Mouse (Mus musculus) hindbrain, embryonic 12.5 days (tissue): Measurements from ENCODE around the gene Fzd2. TPM values are rescaled to one million over a fixed set of nuclear protein-coding genes. Genes with fewer than 3 reads are reported as not detected.
A peak's percentile ranks its signal among the peaks of the same experiment; 100 is the strongest.

ENCODE experiments used
- ATAC-seq: fragments of 200-750 bp; cut with Nextera tagmentation; 2 replicates; pipeline ENCODE4 v1.8.0; 2017; ENCODE audit warnings: moderate TSS enrichment; ENCODE audit not compliant: low FRiP score
- H3K27ac ChIP-seq: fragments of 300-500 bp; sonication (generic); 2 replicates; pipeline ENCODE4 v1.5.1; 2016; ENCODE audit warnings: mild to moderate bottlenecking
- H3K27me3 ChIP-seq: fragments of 300-500 bp; sonication (generic); 2 replicates; pipeline ENCODE4 v1.6.1; 2016; ENCODE audit warnings: mild to moderate bottlenecking
- H3K36me3 ChIP-seq: fragments of 300-500 bp; sonication (generic); 2 replicates; pipeline ENCODE4 v1.6.1; 2016; ENCODE audit warnings: mild to moderate bottlenecking
- H3K4me1 ChIP-seq: fragments of 300-500 bp; sonication (generic); 2 replicates; pipeline ENCODE4 v1.6.1; 2016
- H3K4me2 ChIP-seq: fragments of 300-500 bp; sonication (generic); replicated peaks from 2 replicates; pipeline ENCODE4 v1.6.1; 2016; ENCODE audit warnings: mild to moderate bottlenecking
- H3K4me3 ChIP-seq: fragments of 300-500 bp; sonication (generic); 2 replicates; pipeline ENCODE4 v1.5.1; 2016; ENCODE audit warnings: mild to moderate bottlenecking
- H3K9ac ChIP-seq: fragments of 300-500 bp; sonication (generic); 2 replicates; pipeline ENCODE4 v1.6.1; 2016; ENCODE audit warnings: mild to moderate bottlenecking, moderate library complexity
- H3K9me3 ChIP-seq: fragments of 300-500 bp; sonication (generic); replicated peaks from 2 replicates; pipeline ENCODE4 v1.6.1; 2016; ENCODE audit warnings: mild to moderate bottlenecking
- WGBS: fragments of 180-500 bp; shearing (Covaris S2); methylation state at CpG from one replicate; pipeline ENCODE4 v1.1.7; 2016; 5-methylcytosine and 5-hydroxymethylcytosine counted together
- polyA plus RNA-seq: library from polyadenylated mRNA; unstranded; fragments of >200 nt; fragmentation: Nextera tagmentation; extraction: Ambion mirVana; gene quantifications from 2 replicates; pipeline ENCODE4 v1.2.1, GENCODE M21; 2016

The Fzd2 gene
- polyA plus RNA-seq, 1 experiment from 2014 or later = 39.9 TPM

DNA sequence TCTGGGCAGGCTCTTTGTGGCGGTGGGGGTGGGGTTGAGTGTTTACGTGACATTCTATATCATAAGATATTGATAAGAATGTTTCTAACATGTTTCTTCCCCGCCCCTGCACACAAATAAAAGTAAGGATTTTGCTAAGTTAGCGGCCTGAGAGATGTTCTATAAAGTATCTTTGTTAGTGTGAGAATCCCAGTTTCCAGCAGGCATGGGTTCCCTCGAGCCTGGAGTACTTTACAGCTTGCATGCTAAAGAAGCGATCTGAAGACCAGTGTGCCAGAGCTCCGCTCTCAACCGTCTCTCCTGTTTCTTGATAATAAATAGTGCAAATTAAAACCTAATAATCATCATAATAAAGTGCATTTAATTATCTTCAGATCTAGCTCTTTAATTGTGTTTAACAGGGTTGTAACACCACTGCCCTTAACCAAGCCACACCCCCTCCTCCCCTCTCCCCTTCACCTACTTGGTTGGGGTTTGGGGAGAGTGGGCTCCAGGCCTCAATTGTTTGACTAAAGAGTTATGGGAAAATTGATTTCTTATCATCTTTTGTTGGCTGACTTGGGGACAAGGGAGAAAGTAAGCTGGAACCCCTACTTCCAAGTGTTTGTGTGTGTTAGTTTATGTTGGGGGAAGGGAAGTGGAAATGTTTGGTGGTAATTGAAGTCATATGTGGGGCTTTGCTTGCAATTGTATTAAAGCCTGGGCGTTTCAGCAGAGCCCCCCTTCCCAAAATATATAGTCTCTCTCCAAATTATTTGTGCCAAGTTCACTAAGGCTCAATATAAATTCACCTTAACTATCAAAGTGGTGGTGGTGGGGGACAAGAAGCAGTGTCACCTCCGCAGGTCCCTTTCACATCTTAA lies 3.7 kb downstream of the Fzd2 start:
- peak overlapping the region; percentile 73 for H3K4me3 ChIP-seq
- peak overlapping the region; percentile 60; the same call in 1 of the 2 replicates for H3K27ac ChIP-seq
- H3K4me2 ChIP-seq = peak overlapping the region; percentile 79
- H3K9me3 ChIP-seq = no peaks in the 10 kb centered on the region
- WGBS = 5% methylated on average over 10 of the region's 10 CpGs
- H3K9ac ChIP-seq = peak overlapping the region; percentile 94
- H3K4me1 ChIP-seq = peaks cover 52% of the 10 kb centered on the region
- H3K27me3 ChIP-seq = peaks cover 10% of the 10 kb centered on the region
- no peak for ATAC-seq
- no peaks in the 10 kb centered on the region for H3K36me3 ChIP-seq

DNA sequence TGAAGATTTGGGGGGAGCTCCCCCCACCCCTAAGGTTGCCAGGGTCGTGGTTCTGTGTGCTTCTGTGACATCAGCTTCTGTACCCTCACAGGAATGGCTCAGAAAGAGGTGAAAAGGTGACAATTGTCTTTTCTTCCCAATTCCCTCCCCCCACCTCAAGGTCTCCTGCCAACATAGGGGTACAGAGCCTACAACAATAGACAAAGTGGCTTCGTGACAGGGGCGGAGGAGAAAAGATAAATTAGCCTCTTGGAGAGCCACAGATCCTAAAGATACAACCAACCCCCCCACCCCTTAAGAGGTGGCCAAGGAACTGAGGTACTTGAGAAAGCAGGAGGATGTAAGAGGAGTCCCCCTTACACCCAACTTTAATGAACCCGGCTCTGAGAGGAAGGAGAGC lies 4.5 kb downstream of the Fzd2 start:
- Histone ChIP-seq H3K4me3 (peak overlapping the region; percentile 73), H3K36me3 (no peaks in the 10 kb centered on the region), H3K27me3 (peaks cover 10% of the 10 kb centered on the region), H3K4me2 (peak overlapping the region; percentile 79), H3K9me3 (no peaks in the 10 kb centered on the region), H3K9ac (peak overlapping the region; percentile 94; the same call in 1 of the 2 replicates), H3K4me1 (peaks cover 50% of the 10 kb centered on the region), H3K27ac (peak overlapping the region; percentile 41; the same call in 1 of the 2 replicates)
- ATAC-seq = no peak
- WGBS = 23% methylated on average over 4 of the region's 4 CpGs

DNA sequence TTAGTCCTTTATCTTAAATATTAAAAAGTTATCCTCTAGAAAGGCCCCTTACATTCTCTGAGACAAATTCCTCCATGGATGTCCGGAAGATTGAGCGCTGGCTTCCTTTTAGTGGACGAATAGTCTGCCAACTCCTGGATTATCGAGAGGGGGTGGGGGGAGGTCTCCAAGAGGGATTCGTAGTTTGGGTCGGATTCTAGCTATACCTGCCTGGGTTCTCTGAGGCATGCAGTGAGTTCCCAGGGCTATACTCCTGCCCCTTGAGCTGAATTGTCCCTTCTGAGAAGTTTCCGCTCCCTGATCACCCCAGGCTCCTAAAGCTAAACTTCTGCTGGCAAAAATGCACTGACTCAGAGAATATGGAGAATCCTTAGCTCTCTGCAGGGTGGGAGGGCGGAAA lies 5.3 kb downstream of the Fzd2 start:
- H3K4me2 ChIP-seq = peak overlapping the region; percentile 79
- H3K9ac ChIP-seq = no peak overlapping the region
- 41% methylated on average over 8 of the region's 8 CpGs for WGBS
- H3K27me3 ChIP-seq = peaks cover 10% of the 10 kb centered on the region
- H3K9me3 ChIP-seq = no peaks in the 10 kb centered on the region
- H3K27ac ChIP-seq = peak overlapping the region; percentile 55; the same call in 1 of the 2 replicates
- peaks cover 50% of the 10 kb centered on the region for H3K4me1 ChIP-seq
- ATAC-seq = no peak
- H3K4me3 ChIP-seq = no peak overlapping the region
- H3K36me3 ChIP-seq = no peaks in the 10 kb centered on the region

DNA sequence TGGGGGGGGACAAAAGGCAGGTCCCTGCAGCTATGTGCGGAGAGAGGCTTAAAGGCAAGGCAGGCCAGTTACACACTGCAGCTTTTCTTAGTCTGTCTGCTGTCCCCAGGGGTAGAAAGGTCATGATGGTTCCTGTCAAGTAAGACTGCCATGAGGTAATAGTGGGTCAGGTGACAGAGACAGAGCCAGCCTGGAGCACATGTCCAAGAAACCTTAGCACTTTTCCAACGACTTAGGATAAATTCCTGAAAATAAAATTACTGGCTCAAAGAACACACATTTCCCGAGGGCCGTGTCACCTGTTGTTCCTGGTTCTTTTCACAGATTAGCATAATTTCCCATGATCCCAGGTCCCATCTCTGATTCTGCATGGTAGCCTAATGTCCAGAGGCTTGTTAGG lies 6.1 kb downstream of the Fzd2 start:
- Histone ChIP-seq H3K4me1 (peaks cover 45% of the 10 kb centered on the region), H3K9ac (no peak overlapping the region), H3K4me2 (no peak overlapping the region; the same call in 1 of the 2 replicates), H3K4me3 (no peak overlapping the region), H3K27me3 (peaks cover 8% of the 10 kb centered on the region), H3K27ac (0 out of 2 replicates have a peak overlapping the region, but pooled peaks have one; percentile 55), H3K36me3 (no peaks in the 10 kb centered on the region), H3K9me3 (no peaks in the 10 kb centered on the region)
- no peak for ATAC-seq
- WGBS = 27% methylated on average over 4 of the region's 4 CpGs

DNA sequence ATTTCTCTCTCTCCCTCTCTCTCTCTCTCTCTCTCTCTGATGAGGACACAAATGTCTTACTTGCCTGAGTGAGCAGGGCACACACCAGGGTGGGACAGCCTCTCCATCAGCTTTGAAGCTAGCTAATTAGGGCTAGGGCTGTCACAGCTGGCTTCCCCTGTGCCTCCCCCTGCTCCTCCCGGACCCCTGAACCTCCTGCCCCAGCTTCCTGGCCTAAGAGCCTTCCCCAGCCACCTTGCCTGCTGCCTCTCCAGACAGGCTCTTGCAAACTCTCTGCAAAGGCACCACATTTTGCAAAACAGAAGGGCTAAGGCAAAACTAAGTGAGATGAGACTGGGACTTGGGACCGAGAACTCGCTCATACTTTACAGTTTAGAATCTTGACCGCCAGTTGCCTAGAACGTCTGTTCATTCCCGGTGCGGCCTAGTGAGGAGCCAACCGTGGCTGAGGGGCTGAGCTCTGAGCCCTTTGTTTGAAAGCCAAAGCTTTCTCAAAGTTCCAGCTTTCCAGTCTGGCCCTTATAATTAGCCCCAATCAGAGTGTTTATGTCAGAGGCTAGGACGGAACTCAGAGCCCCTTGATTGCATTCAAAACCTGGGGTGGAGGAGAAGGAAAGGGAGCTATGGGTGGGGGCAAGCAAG lies 6.6 kb downstream of the Fzd2 start:
- Histone ChIP-seq H3K27ac (peak overlapping the region; percentile 58; the same call in 1 of the 2 replicates), H3K9me3 (no peaks in the 10 kb centered on the region), H3K4me3 (no peak overlapping the region), H3K27me3 (peaks cover 6% of the 10 kb centered on the region; the same call in 1 of the 2 replicates), H3K9ac (no peak overlapping the region), H3K4me2 (no peak overlapping the region), H3K36me3 (no peaks in the 10 kb centered on the region), H3K4me1 (peaks cover 40% of the 10 kb centered on the region)
- 10% methylated on average over 9 of the region's 9 CpGs for WGBS
- ATAC-seq = no peak

DNA sequence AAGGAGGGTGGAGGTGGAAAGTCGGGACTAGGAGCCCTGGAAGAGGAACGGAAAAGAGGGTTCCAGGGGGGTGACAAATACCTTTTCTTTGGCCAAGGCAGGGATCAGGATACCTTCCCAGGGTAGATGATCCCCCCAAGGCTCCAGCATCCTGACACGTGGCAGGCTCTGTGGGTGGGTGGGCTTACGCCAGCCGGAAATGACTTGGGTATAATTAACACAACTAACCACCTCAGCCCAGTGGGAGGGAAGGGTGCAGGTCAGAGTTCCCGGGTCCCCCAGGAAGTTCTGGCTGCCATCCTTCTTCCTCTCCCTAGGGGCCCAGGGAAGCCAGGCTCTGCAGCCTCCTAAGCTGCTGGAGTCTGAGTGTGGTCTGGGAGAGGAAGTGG lies 7.1 kb downstream of the Fzd2 start:
- Histone ChIP-seq H3K4me1 (peaks cover 38% of the 10 kb centered on the region), H3K27ac (no peak overlapping the region), H3K27me3 (peaks cover 6% of the 10 kb centered on the region; the same call in 1 of the 2 replicates), H3K9me3 (no peaks in the 10 kb centered on the region), H3K36me3 (no peaks in the 10 kb centered on the region), H3K4me2 (no peak overlapping the region), H3K9ac (no peak overlapping the region), H3K4me3 (no peak overlapping the region)
- WGBS = 15% methylated on average over 6 of the region's 6 CpGs
- ATAC-seq = no peak

DNA sequence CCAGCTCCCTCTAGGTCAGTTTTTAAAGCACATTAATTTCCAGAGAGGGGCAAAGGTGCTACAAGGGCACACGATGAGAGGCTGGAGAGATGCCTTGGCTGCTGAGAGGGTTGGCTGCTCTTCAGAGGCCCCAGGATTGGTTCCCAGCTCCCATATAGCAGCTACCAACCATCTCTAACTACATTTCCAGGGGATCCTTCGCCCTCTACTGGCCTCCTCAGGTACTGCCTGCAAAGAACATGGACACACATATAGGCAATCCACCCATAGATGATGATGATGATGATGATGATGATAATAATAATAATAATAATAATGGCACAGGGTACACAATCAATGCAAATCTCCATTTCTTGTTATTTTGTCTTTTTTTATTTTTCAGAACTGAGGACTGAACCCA lies 15.3 kb downstream of the Fzd2 start:
- Histone ChIP-seq H3K36me3 (no peaks in the 10 kb centered on the region), H3K9me3 (0 out of 2 replicates have a peak, but pooled peaks cover 4% of the 10 kb centered on the region), H3K4me3 (no peak overlapping the region), H3K4me1 (peaks cover 12% of the 10 kb centered on the region), H3K27ac (no peak overlapping the region), H3K9ac (no peak overlapping the region), H3K27me3 (peaks cover 4% of the 10 kb centered on the region; the same call in 1 of the 2 replicates), H3K4me2 (no peak overlapping the region)
- 72% methylated on average over 2 of the region's 2 CpGs for WGBS
- no peak for ATAC-seq

DNA sequence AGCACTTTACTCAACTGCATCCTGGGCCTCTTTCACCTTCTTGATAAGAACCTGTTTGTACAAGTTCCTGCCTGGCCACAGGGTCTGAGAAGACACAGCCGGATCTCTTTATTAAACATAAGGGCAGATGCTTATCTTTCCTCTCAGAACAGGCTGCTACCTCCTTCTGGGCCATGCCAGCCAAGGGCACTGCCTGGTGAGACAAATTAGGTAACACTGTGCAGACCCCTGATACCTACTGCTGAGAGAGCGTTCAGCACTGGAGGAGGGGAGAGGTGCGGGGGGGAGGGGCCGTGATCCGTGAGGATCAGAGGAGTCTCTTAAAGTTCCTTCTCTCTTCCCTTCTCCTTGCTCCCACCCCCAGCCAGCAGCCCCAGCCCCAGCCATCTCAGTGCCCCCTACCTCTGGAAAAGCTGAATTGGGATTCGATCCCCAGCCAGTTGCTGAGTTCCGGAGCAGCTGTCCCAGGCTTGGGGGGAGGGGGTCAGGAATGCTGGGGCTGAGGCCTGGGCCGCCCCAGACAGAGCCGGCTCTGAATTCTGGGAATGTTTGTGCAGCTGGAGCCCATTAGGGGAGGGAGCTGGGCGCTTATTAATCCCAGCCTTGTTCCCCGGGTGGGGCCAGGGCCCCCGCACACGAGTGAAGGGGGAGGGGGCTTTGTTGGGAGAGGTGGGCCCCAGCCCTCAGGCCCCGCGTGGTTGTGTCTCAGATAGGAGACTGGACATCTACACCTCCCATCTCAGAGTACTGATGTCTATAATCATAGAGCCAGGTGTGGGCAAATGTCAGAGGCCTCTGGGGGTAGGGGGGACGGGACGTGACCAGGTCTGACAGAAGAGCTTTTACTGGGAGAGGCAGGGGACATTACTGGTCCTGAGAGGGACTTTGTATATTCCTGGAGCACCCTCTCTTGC lies 19.9 kb downstream of the Fzd2 start:
- ATAC-seq = peak; percentile 83
- Histone ChIP-seq H3K9ac (peak overlapping the region; percentile 35; the same call in 1 of the 2 replicates), H3K4me2 (peak overlapping the region; percentile 27), H3K9me3 (0 out of 2 replicates have a peak, but pooled peaks cover 3% of the 10 kb centered on the region), H3K27ac (peak overlapping the region; percentile 83), H3K27me3 (peaks cover 7% of the 10 kb centered on the region; the same call in 1 of the 2 replicates), H3K36me3 (no peaks in the 10 kb centered on the region), H3K4me3 (no peak overlapping the region), H3K4me1 (peaks cover 26% of the 10 kb centered on the region)
- WGBS = 7% methylated on average over 17 of the region's 17 CpGs

DNA sequence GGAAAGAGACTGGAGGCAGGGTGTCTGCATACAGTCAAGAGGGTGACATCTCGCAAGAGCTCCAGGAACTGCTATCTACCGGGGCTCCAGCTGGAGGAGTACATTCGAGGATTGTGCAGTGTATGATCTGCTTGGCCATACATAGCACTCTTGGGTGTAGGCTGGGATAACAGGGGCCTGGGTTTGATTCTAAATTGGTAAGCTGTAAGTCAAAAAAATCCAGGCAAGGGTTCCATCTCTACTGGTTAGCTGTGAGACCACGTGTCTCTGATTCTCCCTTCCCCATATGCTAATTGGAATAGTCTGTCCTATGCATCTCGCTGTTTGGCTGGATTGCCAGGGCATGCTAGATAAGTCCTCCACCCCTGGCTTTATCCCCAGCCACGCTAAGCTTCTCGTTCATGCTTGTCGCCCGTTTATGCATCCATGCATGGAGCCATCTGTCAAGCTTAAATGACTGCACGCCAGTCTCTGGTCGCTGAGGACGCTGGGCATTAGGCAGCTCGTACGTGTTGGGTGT lies 20.8 kb downstream of the Fzd2 start:
- H3K4me3 ChIP-seq = no peak overlapping the region
- peak overlapping the region; percentile 31 for H3K4me2 ChIP-seq
- no peaks in the 10 kb centered on the region for H3K36me3 ChIP-seq
- 29% methylated on average over 14 of the region's 14 CpGs for WGBS
- H3K27me3 ChIP-seq = peaks cover 7% of the 10 kb centered on the region; the same call in 1 of the 2 replicates
- peak; percentile 36; the same call in 1 of the 2 replicates for ATAC-seq
- H3K9me3 ChIP-seq = no peaks in the 10 kb centered on the region
- H3K9ac ChIP-seq = no peak overlapping the region
- peaks cover 26% of the 10 kb centered on the region for H3K4me1 ChIP-seq
- H3K27ac ChIP-seq = peak overlapping the region; percentile 83

DNA sequence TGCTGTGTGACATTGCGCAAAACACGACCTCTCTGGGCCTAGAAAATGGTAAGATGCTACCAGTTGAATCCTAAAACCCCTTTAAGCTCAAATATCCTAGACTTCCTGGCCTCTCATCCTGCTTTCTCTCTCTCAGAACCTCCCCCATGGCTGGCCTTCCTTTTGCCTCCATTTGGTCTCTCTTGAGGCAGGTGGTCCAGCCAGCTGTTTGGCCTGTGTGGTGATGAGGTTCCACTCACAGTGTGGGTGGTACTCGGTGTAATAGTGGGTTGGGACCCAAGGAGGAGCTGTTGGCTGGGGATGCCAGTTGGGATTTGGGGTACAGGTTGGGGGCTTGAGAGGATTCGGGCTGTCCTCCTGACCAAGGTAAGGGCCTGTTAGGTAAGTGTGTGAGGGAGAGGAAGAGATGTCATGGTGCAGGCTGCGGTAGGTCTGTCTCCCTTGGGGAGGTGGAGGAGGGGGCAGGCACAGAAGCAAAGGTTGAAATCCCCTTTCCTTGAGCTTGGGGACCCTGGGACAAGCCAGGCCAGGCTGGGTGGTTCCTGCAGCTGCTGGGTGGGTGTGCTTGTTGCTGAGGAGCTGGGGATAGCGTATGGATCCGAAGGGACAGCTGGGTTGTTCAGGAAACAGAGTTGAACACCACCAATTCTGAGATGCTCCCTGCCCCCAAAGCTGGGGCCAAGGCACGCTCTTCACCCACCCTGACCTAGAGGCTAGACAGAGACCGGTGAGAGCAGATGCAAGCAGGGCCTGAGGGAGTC lies 23.2 kb downstream of the Fzd2 start:
- Histone ChIP-seq H3K4me2 (no peak overlapping the region), H3K4me1 (peaks cover 44% of the 10 kb centered on the region), H3K27me3 (peaks cover 7% of the 10 kb centered on the region; the same call in 1 of the 2 replicates), H3K27ac (no peak overlapping the region), H3K9ac (no peak overlapping the region), H3K4me3 (no peak overlapping the region), H3K9me3 (no peaks in the 10 kb centered on the region), H3K36me3 (no peaks in the 10 kb centered on the region)
- ATAC-seq = no peak
- WGBS = 82% methylated on average over 9 of the region's 9 CpGs

DNA sequence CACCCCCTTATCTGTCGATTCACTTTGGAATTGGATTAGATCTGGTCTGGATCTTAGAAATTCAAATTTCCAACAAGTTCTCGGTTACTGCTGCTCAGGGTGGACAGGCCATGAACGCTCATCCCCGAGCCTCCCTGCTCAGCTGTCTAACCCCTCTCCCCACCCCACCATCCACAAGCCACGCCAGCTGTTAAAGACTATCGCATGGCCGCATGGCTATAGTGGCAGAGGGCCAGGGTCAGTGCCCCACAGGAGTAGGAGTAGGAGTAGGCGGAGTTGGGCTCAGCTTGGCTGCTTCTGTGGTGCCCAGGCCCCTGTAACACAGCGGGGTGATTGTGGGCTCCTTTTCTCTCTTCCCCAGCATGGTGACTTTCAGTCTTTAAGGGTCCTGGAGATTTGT lies 24.3 kb downstream of the Fzd2 start:
- no peak overlapping the region for H3K27ac ChIP-seq
- whole genome bisulfite sequencing = 45% methylated on average over 9 of the region's 9 CpGs
- H3K27me3 ChIP-seq = peaks cover 8% of the 10 kb centered on the region; the same call in 1 of the 2 replicates
- no peak for ATAC-seq
- no peak overlapping the region for H3K4me3 ChIP-seq
- H3K9me3 ChIP-seq = no peaks in the 10 kb centered on the region
- no peak overlapping the region for H3K9ac ChIP-seq
- H3K4me2 ChIP-seq = no peak overlapping the region
- H3K36me3 ChIP-seq = no peaks in the 10 kb centered on the region
- peaks cover 49% of the 10 kb centered on the region for H3K4me1 ChIP-seq
